Mouse (Mus musculus) embryo, embryonic 11.5 days (tissue): ENCODE measurements around the gene Chmp4b.
A peak's percentile ranks its signal among the peaks of the same experiment; 100 is the strongest.

ENCODE experiments used
- DNase-seq: peaks from one replicate; pipeline ENCODE4 v3.0.0-alpha.2; 2012; ENCODE audit warnings: low read depth, low spot score

Gene Chmp4b

DNA sequence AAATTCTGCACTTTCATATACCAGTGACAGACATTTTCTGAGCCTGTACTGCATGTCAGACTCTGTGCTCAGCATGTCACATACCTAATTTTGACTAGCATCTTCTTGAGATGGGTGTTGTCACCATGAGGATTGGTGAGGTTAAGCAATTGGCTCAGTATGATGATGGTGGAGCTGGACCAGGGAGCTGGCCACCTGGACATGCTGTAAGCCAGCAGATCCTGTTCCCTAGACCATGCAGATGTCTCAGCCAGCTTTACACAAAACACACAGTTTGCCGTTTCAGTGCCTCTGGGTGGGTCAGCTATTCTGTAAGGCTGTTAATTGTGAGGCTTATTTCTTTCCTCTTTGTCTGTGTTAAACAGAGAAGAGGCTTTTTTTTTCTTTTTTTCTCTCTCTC lies 31.2 kb downstream of the Chmp4b start:
- no peak for DNase-seq

DNA sequence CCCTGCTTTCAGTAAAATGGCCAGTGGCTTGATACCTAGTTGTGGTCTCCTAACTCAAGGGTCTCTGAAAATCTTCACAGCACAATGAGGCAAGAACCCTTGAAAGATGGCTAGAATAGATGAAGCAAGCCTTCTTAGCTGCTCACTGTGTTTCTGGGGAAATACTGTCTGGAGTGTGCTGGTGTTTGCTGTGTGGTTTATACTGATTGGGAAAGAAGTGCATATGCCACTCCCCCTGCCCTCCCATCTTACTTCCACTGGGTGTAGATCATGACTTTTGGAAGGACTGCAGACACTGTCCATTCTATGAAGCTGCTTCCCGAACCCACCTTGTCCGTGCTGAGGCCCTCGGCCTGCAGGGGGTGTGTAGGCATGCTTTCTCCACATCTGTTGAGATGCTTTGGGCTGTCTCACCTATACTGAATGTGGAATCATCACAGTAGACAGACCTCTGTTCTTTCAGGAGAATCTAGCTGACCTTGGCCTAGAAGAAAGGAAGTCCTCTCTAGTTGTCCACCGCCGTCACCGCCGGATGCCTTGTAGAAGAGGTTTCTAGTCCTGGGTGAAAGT lies 33.5 kb downstream of the Chmp4b start:
- no peak for DNase-seq

DNA sequence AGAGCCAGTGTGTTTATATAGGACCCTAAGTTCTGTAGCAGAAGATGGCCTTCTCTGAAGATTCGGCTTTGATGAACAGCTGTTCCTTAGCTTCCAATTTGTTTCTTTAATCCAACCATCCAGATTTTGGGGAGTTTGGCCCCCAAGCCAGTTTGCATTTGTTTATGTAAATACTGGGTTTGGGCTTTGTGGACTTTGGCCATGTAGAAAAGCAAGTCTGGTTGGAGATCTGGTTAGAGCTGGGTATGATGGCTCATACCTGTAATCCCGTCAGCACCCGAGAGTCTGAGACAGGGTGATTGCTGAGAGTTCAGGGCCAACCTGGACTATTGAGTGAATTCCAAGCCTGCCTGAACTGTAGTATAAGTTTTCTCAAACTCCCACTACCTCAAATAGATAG lies 34.3 kb downstream of the Chmp4b start:
- DNase-seq: no peak

DNA sequence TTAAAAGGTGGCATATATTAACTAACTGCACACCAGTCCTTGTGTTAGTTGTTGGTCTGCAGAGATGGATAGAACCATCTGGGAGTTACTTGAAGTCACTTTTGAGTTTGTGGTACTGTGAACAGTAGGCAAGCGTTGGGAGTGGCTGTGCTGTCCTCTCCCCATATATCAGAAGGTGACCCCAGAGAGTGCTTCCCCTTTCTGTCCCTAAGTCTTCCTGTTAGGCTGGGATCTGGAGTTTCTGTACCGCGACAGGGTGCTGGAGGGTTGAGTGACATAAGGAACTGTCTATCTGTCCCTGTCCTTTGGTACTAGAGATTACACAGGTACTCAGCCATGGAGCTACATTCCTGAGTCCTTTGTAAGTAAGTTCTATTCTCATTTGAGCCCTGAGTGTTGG lies 35.3 kb downstream of the Chmp4b start:
- DNase-seq: no peak

DNA sequence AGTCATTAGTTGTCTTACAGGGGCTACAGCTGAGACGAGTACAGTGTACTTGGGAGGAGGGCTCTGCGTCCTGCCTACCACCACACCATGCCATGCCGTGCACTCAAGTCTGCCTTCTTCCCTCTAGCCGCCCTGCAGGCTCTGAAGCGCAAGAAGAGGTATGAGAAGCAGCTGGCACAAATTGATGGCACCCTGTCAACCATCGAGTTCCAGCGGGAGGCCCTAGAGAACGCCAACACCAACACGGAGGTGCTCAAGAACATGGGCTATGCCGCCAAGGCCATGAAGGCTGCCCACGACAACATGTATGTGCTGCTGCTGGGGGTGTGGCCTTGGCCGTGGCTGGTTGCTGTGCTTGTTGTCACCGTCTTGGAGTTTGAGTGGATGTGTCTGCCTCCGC lies 37.9 kb downstream of the Chmp4b start:
- DNase-seq: no peak

DNA sequence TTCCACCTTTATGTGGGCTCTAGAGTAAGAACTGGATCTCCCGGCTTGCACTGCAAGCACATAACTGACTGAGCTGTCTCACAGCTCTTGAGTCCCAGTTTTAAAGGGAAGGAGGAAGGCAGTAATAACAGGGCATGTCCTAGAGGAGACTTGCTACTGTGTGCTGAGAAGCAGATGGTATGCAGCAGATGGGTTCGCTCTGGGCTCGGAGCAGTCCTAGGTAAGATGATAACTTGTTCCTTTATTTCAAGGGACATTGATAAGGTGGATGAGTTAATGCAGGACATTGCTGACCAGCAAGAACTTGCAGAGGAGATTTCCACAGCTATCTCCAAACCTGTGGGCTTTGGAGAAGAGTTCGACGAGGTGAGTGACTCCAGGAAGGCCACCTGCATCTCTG lies 39.5 kb downstream of the Chmp4b start:
- no peak for DNase-seq

DNA sequence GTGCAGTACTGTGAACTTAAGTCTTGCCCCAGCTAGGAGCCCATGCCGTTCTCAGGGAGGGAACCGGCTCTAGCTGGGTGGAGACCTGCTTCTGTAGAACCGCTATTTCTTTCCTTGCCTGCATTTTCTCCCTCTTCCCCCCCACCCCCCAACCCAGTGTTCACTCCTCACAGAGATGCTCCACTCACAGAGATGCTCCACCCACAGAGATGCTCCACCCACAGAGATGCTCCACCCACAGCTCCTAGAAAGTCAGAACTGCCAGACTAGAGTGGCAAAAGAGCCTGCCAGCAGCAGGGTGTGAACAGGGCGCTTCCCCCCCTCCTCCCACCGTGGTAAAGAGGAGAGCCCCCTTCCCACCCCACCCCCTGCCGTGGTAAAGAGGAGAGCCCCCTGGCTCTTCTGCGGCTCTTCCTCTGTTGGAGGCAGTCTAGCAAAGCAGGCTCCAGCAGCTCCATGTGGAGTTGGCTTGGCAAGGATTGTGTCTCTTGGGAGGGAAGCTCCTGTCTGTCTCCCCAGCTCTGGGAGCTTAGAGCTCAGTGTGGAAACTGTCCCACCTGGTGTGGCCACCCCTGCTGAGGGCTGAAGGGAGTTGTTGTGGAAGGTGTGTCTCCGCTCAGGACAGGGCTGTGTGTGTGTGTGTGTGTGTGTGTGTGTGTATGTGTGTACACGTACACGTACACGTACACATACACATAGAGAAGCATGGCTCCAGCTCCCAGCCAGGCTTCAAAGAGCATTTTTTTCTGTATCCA lies 41.9 kb downstream of the Chmp4b start:
- no peak for DNase-seq

DNA sequence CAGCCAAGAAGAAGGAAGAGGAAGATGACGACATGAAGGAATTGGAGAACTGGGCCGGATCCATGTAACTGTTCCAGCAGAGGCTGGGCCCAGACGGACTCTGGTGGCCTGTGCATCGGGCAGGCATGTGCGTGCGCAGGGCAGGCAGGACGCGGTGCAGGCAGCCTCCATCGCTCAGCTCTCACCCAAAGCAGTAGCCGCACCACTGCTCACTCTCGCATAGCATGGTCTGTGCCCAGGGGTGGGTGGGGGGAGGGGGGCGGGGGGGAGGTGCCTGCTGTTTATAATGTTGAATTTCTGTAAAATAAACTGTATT lies 42.4 kb downstream of the Chmp4b start:
- no peak for DNase-seq

DNA sequence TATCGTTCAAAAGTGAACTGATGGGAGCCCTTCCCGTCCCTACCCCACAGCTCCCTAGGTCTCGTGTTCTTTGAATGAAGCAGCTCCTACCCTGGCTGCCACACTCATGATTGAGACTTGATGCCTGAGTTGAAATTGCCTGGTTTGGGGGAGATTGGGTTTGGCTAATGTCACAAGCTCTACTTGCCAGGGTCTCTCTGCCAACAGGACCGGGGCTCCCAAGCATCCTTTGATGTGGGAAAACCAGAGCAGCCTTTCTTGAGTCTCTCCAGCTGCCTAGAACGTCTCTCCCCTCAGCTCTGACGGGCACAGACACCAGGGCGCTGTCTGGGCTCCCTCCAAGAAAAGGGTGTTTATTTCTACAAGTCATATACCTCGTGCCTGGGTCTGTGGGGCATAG lies 44.2 kb downstream of the Chmp4b start:
- no peak for DNase-seq

DNA sequence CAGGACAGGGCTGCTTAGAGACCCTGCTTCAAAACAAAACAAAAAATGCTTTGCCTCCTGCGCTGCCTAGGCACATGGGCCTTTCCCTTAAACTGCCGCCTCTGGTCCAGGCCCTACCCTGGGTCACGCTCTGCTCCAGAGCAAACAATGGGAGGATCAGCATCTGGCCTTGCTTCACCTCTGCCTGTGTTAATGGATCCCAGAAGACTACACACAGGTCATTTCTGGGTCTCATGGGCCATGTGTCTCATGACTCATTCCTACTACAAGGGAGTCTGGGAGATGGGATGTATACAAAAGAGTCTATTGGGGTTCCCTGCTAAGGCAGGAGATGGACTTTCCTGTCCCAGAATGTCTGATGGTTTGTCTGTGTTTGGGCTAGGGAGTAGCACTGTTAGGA lies 45.2 kb downstream of the Chmp4b start:
- DNase-seq: no peak

DNA sequence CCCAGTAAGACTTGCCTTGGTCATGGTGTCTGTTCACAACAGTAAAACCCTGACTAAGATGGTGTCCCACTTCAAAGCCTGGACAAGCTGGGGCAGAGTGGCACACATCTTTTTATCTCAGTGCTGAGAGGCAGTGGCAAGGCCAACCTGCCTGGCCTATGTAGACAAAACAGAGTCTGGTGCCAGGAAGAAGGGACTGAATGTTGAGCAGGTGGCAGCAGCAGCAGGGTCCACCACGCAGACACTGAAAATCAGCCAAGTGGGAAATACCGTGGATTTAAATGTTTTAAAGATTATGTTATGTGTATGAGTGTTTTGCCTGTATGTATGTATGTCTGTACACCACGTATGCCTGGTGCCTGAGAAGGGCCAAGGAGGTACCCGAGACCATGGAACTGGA lies 47.9 kb downstream of the Chmp4b start:
- DNase-seq: no peak

DNA sequence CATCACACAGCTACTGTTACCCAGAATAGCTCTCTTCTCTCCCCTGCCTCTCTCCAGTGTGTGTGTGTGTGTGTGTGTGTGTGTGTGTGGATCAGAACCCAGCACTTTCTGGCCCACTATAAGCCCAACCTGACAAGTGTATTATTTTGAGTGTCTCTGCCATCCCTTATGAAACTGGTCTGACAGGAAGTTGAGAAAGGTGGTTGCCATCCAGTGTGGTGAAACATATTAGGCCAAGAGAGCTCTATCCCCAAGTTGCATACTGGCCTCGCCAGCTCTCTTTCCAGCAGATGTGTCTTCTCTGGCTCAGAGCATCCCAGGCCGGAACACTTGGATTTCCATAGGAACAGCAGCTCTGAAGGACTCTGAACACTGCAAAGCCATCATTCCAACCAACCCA lies 48.7 kb downstream of the Chmp4b start:
- DNase-seq: no peak

DNA sequence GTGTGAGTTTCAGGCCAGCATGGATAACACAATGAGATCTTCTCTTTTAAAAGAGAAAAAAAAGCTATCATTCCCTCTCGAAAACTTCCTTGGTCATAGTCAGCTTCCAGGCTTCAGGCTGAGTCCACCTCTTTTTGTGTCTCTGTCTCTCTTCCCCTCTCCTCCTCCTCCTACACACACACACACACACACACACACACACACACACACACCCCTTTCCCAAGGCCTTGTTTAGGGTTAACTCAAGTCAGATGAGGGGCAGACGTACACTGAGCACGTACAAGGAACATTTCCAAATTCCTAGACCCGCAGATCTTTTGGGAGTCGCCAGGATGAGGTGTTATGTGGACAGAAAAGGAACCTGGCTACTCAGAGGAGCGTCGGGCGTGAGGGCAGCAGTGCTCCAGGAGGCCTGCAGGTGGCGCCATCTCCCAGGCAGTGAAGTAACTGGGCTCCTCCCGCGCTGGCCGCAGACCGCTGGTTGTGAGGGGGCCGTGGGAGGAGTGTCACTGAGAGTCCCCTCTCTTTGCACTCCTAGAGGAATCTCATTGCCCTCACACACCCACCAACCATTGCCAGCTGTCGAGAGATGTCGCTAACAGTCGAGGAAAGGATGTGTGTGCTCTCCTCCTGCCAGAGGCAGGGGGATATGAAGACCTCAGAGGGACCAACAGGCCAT lies 51.3 kb downstream of the Chmp4b start:
- peak; percentile 62 for DNase-seq

DNA sequence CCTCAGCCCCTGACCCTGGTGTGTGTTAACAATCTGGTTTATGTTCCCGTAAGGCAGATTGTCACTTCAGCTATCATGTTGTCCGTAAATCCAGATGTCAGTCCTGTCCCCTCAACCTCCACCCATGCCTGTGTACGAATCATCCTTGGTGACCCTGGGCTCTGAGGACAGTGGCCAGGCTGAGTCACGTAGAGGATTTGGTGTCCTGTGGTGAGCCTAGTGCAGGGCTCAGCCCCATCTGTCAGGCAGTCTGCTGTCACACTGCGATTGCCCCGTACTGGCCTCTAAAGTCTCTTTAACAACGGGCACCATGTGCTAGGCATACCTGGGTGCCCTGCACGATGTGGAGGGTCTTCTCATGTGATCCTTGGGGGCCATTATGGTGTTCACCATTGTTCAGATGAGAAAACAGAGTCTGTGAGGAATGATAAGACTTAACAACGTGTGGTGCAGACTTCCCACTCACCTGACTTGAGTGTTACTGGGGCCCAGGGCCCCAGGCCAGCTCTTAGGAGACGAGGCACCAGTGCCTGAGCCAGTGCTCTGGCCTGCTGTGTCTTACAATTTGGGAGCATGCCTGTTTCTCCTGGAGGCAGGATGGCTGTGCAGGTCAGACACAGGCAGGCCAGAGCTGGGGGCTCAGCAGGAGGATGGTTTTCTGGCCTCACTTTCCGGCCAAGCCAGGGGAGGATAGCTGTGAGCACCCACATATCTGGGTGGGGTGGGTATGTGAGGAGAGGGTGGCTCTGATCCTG lies 55.2 kb downstream of the Chmp4b start:
- no peak for DNase-seq

DNA sequence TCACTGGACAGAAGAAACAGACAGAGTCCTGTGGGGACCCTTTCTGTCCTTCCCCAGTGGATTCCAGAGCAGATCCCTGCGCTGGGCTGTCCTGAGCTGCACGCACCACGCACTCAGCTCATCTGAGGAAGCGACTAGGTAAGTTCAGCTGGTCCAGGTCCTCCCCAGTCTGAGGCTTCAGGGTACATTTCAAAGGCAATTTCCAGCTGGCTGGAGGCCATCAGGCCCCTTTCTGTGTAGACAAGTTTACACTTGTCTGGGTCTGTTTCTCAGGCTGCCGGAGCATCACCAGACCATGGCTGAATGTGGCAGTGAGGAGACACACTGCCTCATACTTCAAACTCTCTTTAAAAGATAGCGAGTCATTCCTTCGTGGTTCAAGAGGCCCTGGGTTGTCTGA lies 55.8 kb downstream of the Chmp4b start:
- DNase-seq: no peak

DNA sequence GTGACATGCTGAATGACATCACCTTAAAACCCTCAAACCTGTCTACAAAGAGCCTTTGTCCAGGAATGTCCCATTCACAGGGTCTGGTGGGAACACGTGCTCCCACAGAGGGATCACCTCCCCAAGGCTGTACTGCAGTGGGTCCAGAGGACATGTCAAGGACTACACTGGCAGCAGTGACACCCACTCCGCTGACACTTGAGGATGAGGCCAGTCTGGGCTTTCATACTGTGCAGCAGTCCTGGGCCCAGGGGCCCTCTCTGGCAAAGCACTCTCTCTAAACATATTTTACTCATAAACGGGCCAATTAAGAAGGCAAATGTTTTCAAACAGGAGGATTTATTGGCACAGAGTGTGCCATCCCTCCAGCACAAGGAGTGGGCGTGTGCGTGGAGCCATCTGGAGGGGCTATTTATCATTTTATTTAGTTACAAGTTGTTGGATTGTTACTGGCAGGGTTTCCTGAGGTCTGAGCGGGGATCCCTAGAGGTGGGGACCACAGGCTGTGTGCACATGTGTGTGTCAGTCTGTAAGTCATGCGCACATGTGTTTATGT lies 56.4 kb downstream of the Chmp4b start:
- DNase-seq: no peak

DNA sequence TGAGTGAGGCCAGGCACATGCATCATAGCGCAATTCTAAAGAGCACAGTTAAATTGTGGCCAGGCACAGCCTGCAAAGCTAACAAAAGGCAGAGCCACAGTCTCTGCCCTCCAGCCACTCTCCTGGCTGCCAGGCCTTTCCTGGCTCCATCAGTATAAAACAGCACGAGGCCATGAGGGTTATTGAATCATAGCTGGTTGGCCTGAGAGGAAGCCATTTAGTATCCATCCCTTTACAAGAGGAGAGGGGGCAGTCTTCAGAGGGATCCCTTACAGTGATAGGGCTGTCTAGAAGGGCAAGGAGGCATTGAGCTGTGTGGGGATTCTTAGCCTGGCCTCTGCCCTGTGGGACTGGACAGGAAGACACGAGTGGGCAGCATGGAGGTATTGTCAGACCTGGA lies 60.2 kb downstream of the Chmp4b start:
- no peak for DNase-seq

DNA sequence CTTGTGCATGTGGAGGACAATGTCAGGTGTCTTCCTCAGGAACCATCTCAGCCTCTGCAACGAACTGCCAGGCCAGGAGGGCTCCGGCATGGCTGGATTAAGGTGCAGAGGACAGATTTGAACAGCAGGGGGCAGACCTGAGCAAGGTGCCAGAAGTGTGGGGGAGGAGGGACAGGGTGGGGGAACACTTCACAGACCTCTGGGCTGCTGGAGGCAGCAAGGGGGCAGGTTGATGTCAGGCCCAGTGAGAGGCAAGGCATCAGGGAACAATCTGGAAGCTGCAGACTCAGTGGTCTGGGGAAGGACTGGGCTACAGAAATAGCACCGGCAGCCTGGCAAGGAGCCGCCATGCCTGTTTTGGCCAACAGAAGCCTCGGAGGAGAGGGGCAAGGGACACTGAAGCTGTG lies 60.8 kb downstream of the Chmp4b start:
- peak; percentile 32 for DNase-seq

DNA sequence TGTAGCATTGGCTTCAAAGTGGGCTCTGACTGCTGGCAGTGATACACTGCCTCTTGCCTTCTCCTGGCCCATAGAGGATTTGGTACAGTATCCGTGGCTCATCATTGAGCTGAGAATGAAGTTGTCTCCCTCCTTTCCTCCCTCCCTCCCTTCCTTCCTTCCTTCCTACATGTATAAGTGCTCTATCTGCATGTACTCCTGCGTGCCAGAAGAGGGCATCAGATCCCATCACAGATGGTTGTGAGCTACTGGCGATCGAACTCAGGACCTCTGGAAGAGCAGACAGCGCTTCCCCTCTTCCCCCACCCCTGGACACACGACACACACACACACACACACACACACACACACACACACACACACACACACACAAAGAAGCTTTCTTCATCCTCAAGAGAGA lies 61.6 kb downstream of the Chmp4b start:
- no peak for DNase-seq

DNA sequence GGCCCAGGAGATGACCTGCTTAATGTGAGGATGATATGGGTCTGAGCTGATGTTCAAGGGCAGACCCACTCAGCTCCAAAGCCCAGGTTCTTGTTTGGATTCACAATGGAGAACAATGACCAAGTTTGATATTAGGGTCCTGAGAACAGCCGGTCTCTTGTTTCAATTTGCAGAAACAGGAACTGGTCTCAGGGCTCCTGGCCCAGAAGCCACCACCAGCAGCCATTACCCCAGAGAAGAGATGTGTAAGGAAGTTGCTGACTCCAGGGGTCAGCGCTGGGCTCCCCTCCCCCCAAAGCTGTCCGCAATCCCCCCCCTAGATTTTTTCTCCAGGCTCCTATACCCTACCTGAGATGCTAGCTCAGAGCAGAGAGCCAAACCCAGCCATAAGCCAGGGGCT lies 62.5 kb downstream of the Chmp4b start:
- no peak for DNase-seq

DNA sequence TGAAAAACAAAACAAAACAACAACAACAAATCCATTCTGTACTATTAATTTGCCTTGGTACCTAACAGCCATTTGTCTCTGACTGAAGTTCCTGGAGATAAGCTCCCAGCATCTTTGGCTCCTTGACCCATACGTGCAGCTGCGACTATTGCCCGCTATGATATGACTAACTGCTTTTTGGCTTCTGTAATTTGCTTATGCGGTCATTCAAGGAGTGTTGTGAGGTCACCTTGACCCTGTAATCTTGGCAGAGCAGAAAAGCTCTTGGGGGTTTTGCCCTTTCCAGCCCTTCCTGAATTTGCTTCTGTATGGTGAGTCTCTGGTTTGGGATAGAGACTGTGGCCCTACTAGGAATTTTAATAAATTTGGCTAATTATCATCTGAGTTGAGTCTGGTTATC lies 65.1 kb downstream of the Chmp4b start:
- DNase-seq: no peak

DNA sequence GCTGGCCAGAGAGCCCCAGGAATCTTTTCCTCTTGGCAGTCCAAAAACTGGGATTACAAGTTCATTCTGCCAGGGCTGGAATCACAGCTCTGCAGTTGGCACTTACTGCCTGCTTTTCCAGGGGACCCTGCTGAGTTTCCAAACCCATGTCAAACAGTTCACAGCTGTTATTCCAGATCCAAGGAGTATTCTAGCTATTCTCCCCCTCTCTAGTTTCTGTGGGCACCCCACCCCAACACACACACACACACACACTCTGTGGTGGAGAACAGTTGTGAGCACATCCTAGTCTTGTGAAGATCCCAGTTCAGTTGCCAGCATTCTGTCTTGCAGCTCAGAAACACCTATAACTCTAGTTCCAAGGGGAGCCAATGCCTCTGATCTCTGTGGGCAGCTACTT lies 65.6 kb downstream of the Chmp4b start:
- DNase-seq: no peak
